Mouse (Mus musculus) liver, embryonic 14.5 days (tissue): ENCODE measurements around the gene Urm1. TPM values are rescaled to one million over a fixed set of nuclear protein-coding genes. Genes with fewer than 3 reads are reported as not detected.

Experiments
- ATAC-seq: fragments of 200-750 bp; cut with Nextera tagmentation; 2 replicates; pipeline ENCODE4 v1.8.0; 2017; ENCODE audit warnings: moderate number of reproducible peaks, mild to moderate bottlenecking, moderate library complexity; ENCODE audit not compliant: insufficient read depth
- DNase-seq, 3 experiments: peaks; one replicate each; pipeline ENCODE4 v3.0.0-alpha.2; 2012 to 2013; ENCODE audit warnings: low read depth in 3 of 3, low spot score in 3 of 3
- H3K27ac ChIP-seq: fragments of 300-500 bp; sonication (generic); 2 replicates; pipeline ENCODE4 v1.5.1; 2014; ENCODE audit warnings: moderate library complexity, mild to moderate bottlenecking, control low read depth, inconsistent platforms
- H3K27me3 ChIP-seq: fragments of 300-500 bp; sonication (generic); 2 replicates; pipeline ENCODE4 v1.6.1; 2014; ENCODE audit warnings: mild to moderate bottlenecking, low read length, moderate library complexity; ENCODE audit not compliant: control insufficient read depth, insufficient read depth
- H3K36me3 ChIP-seq: fragments of 300-500 bp; sonication (generic); replicated peaks from 2 replicates; pipeline ENCODE4 v1.6.1; 2014; ENCODE audit warnings: low read depth; ENCODE audit not compliant: control insufficient read depth, insufficient read depth
- H3K4me1 ChIP-seq, 2 experiments: fragments of 200-500 bp in 1 of 2; fragments of 300-500 bp in 1 of 2; sonication (generic) in 1 of 2; replicated peaks; 2 replicates each; pipeline ENCODE4 v1.6.1; 2012 to 2014; ENCODE audit warnings: antibody characterized with exemption in 1 of 2, inconsistent platforms in 1 of 2, low read length in 1 of 2; ENCODE audit not compliant: control insufficient read depth in 2 of 2, insufficient read depth in 2 of 2
- H3K4me2 ChIP-seq: fragments of 300-500 bp; sonication (generic); 2 replicates; pipeline ENCODE4 v1.6.1; 2014; ENCODE audit warnings: low read depth, mild to moderate bottlenecking, control low read depth, moderate library complexity
- H3K4me3 ChIP-seq, 2 experiments: fragments of 200-500 bp in 1 of 2; fragments of 300-500 bp in 1 of 2; sonication (generic) in 1 of 2; 2 replicates each; pipeline ENCODE4 v1.5.1; 2012 to 2014; ENCODE audit warnings: low read depth in 2 of 2, low read length in 2 of 2, mild to moderate bottlenecking in 2 of 2, control low read depth in 1 of 2, inconsistent platforms in 1 of 2, moderate library complexity in 1 of 2; ENCODE audit not compliant: insufficient read depth in 1 of 2
- H3K9ac ChIP-seq: fragments of 300-500 bp; sonication (generic); replicated peaks from 2 replicates; pipeline ENCODE4 v1.6.1; 2014; ENCODE audit warnings: mild to moderate bottlenecking, control low read depth, moderate library complexity
- H3K9me3 ChIP-seq: fragments of 300-500 bp; sonication (generic); 2 replicates; pipeline ENCODE4 v1.6.1; 2016; ENCODE audit warnings: low read length, mixed read lengths; ENCODE audit not compliant: control insufficient read depth
- CTCF ChIP-seq: IDR thresholded peaks from 2 replicates; pipeline ENCODE4 v1.5.1; 2016; ENCODE audit warnings: antibody characterized with exemption, low read depth, control low read depth
- EP300 ChIP-seq: IDR thresholded peaks from 2 replicates; pipeline ENCODE4 v1.6.1; 2016; ENCODE audit warnings: antibody characterized with exemption, low read depth
- WGBS: fragments of 180-500 bp; shearing (Covaris S2); extraction: QIAGEN DNeasy Blood & Tissue Kit; methylation state at CpG from one replicate; pipeline ENCODE4 v1.1.7; 2014; ENCODE audit not compliant: insufficient replicate concordance; 5-methylcytosine and 5-hydroxymethylcytosine counted together
- polyA plus RNA-seq, 2 experiments: library from polyadenylated mRNA; depleted of rRNA in 1 of 2; stranded (reverse) in 1 of 2; unstranded in 1 of 2; fragments of >200 nt; fragmentation: Nextera tagmentation in 1 of 2; extraction: Ambion mirVana in 1 of 2; gene quantifications; 2 replicates each; pipeline versions ENCODE4 v1.2.1 to v1.2.3; 2012 to 2014

Urm1 gene
- polyA plus RNA-seq, 2 experiments = 7.4 to 17.7 TPM

DNA sequence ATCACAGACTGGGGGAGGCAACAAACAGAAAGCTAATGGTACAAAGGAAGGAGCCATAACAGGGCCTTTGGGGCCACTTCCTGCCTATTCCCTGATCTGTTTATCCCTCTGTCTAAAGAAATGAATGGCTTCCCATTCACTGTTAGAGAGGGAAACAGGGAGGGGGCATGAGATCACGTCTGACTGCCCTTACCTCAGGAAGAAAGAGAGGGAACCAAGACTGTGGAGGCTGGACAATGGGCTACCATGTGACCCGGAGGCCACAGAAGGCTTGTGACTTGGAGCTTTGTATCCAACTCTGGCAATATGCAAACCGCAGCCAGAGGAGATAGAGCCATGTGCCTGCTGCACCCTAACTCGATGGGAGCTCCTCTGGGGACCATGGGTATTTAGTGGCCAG, 35.6 kb upstream of the Urm1 start:
- H3K4me2 ChIP-seq = no peak overlapping the region
- 51% methylated on average over 4 of the region's 4 CpGs for WGBS
- H3K4me3 ChIP-seq = no peak overlapping the region
- H3K27me3 ChIP-seq = no peaks in the 10 kb centered on the region
- TF ChIP-seq EP300 (no peak), CTCF (no peak)
- no peak for ATAC-seq
- no peak for DNase-seq
- H3K27ac ChIP-seq = no peak overlapping the region
- peaks cover 6% of the 10 kb centered on the region in 2 experiments for H3K4me1 ChIP-seq
- no peak overlapping the region for H3K9ac ChIP-seq
- peaks cover 41% of the 10 kb centered on the region for H3K36me3 ChIP-seq
- H3K9me3 ChIP-seq = no peaks in the 10 kb centered on the region

DNA sequence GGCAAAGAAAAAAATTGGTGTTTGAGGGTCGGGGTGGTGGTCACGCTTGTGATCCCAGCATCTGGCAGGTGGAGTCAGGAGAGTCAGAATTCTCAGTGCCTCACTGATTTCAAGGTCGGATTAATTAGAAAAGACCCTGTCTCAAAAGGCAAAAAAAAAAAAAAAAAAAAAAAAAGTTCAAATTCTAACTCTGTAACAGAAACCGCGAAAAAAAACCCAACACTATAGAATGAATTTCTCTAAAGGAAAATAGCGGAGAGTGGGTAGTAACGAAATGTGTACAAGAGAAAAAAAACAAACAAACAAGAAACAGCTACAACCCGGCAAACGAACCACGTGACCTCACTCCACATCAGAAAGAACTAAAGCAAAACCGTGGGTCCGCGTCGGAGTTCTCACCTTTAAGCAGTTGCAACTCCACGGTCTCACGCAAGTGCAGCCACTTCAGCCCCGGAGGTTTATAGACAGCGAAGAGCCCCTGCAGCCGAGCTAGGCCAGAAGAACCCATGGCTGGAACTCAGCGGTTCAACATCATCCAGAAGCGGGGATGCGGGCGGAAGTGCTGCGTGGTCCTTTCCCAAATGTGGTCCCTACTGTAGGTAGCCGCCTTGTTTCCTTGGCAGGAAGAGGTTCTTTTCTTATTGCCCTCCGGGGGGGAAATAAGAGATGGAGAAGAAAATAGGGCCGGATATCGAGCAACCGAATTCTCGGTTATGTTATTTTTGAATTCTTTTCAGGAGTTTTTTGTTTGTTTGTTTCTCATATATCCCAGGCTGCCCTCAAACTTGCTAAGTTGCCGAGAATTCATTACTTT, 32.6 kb upstream of the Urm1 start, which contains the start of gene Coq4:
Gene Coq4, plus strand, starts transcription at position 390 of the 814 bp plus-strand sequence.
- peaks cover 6% of the 10 kb centered on the region in 2 experiments for H3K4me1 ChIP-seq
- peak within 1 kb of the TSS; percentile 76 for H3K27ac ChIP-seq
- peaks cover 22% of the 10 kb centered on the region for H3K36me3 ChIP-seq
- 2% methylated on average over 31 of the region's 31 CpGs for WGBS
- peak; percentile 91 to 93 (median 93) for DNase-seq
- H3K4me3 ChIP-seq = peak within 1 kb of the TSS; percentile 81
- no peaks in the 10 kb centered on the region for H3K27me3 ChIP-seq
- peak within 1 kb of the TSS; percentile 64 for H3K9ac ChIP-seq
- no peaks in the 10 kb centered on the region for H3K9me3 ChIP-seq
- H3K4me2 ChIP-seq = peak within 1 kb of the TSS; percentile 91
- TF ChIP-seq EP300 (no peak), CTCF (no peak)
- ATAC-seq = peak; percentile 89

DNA sequence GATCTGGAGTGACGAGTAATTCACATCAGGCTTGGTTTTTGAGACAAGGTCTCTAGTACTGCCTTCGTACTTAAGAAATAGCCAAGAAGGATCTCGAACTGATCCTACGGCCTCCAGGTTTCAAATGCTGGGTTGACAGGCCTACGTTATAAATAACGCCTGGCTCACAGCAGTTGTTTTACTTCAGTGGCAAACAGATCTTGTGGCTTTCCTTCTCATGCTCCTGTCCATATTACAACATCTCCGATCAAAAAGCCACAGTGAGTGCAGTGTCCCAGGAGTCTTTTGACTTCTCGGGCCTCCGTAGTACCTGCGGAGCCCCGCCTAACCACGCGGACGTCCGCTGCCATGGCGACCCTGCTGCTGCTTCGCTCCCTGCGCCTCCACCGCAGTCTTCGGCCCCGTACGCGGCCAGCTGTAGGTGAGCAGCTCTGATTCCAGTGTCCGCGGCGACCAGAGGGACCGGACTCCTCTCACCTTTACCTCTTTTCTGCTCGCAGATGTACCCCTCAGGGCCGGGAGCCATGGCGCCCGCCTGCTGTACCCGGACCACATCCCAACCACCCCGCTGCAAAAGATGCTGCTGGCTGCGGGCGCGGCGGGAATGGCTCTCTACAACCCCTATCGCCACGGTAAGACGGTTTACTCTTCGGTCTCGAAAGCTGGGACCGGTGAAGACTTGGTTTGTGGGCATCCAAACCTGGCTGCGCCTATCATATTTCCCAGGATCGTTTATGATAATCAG, 31.8 kb upstream of the Urm1 start, which contains the start of gene Trub2:
Gene Trub2, minus strand, starts transcription at position 566 of the 745 bp plus-strand sequence.
- Histone ChIP-seq H3K4me2 (peak within 1 kb of the TSS; percentile 91), H3K27ac (peak within 1 kb of the TSS; percentile 76), H3K27me3 (no peaks in the 10 kb centered on the region), H3K4me1 (peaks cover 6% of the 10 kb centered on the region in 2 experiments), H3K36me3 (peaks cover 14% of the 10 kb centered on the region), H3K9ac (peak within 1 kb of the TSS; percentile 64), H3K4me3 (peak within 1 kb of the TSS; percentile 81), H3K9me3 (no peaks in the 10 kb centered on the region)
- under 1% methylated on average over 45 of the region's 45 CpGs for WGBS
- DNase-seq = peak; percentile 72 to 76 (median 74)
- ATAC-seq = peak; percentile 89
- TF ChIP-seq CTCF = no peak
- no peak for TF ChIP-seq EP300

DNA sequence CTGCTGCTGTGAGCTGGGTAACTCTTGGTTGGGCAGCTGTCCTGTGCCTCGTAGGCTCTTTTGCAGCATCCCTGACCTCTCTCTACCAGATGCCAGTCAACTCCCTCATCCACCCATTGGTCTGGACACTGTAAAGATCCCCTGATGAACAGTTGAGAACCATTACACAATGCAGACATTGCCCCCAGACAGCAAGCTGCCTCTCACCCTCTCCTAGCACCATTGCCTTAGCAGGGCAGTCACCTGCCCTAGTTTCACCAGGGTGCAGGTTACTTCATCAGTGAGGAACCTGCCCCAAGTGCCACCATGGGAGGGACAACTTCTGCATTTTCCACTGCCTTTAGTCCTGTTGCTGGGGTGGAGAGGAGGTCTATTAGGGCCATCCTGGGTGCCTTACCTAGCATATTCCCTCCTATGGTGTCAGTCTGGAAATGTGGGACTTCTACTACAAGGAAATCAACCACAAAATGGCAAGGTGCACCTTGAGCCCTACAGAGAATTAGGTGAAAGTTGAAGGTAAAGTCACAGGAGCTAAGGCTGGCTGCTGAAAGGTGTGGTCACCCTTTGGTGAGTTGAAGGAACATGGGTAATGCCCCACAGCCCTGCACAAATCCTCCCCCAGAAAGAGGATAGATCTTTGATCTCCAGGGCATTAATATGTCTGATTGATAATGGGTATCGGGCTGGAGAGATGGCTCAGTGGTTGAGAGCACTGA, 26.9 kb upstream of the Urm1 start:
- TF ChIP-seq CTCF = no peak
- no peak for TF ChIP-seq EP300
- WGBS = 81% methylated on average over 2 of the region's 2 CpGs
- ATAC-seq (no peak), DNase-seq (no peak)
- Histone ChIP-seq H3K4me1 (peaks cover 0 to 3% of the 10 kb centered on the region in 2 experiments; a peak in 2 of 4 replicates), H3K36me3 (no peaks in the 10 kb centered on the region), H3K27me3 (no peaks in the 10 kb centered on the region), H3K4me2 (no peak overlapping the region), H3K9me3 (no peaks in the 10 kb centered on the region), H3K4me3 (no peak overlapping the region), H3K9ac (no peak overlapping the region), H3K27ac (no peak overlapping the region)
